Mouse (Mus musculus) bone marrow macrophage, adult 2 months (primary cell): ENCODE measurements around the gene Prdm4. TPM values are rescaled to one million over a fixed set of nuclear protein-coding genes. Genes with fewer than 3 reads are reported as not detected.

ENCODE experiments used
- H3K27ac ChIP-seq: 2 replicates; pipeline ENCODE4 v1.5.1; 2012; ENCODE audit warnings: low read depth, low read length; ENCODE audit not compliant: insufficient read depth
- H3K4me1 ChIP-seq: 2 replicates; pipeline ENCODE4 v1.6.1; 2012; ENCODE audit warnings: low read length; ENCODE audit not compliant: control insufficient read depth, insufficient read depth
- H3K4me3 ChIP-seq: 2 replicates; pipeline ENCODE4 v1.5.1; 2012; ENCODE audit warnings: mild to moderate bottlenecking, low read length, moderate library complexity; ENCODE audit not compliant: insufficient read depth
- CTCF ChIP-seq: IDR thresholded peaks from 2 replicates; pipeline ENCODE4 v1.5.1; 2012; ENCODE audit warnings: low read depth, mild to moderate bottlenecking, low read length, moderate library complexity
- POLR2A ChIP-seq: IDR thresholded peaks from 2 replicates; pipeline ENCODE4 v1.6.1; 2012; ENCODE audit warnings: mild to moderate bottlenecking, low read depth, low read length, borderline replicate concordance
- polyA plus RNA-seq: library from polyadenylated mRNA; stranded (reverse); fragments of >200 nt; gene quantifications from 2 replicates; pipeline ENCODE4 v1.2.4, GENCODE M21; 2012; ENCODE audit not compliant: missing spikeins, insufficient read depth, insufficient read length

Prdm4 gene
- 13.9 and 14.2 TPM in 2 replicates for polyA plus RNA-seq

DNA sequence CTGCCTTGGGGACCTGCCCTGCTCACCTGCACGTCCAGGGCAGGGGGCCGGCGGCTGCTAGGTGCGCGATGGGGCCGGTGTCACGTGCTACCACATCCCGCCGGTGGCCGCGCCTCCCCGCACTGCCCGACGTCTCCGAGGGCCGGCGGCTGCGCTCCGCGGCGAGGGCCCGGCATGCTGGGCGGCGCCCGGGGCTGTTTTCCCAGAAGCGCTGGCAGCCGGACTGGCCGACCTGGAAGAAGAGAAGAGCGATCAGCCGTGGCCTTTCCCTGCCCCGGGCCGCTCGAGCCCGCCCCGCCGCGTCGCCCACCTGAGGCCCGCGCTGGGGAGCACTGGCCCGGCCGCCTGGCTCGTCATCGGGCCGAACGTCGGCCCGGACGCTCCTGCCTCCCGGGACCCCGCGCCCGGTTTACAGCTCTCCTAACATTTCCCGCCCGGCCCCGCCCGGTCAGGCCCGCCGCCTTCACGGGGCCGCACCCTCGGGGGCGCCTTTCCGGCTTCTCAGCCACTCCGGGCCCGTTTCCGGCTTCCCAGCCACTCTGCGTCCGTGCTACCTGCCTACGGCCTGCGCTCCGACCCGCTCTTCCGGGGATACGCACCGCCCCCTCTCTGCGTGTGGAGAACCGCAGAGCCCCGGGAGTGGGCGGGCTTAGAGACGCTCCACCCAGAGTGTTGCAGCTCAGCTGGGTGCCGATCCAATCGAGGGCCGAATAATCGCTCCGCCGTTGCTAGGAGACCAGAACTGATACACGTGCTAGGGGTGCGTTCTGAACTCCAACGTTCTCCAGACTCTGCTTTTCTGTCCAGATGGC is at the start of gene Prdm4:
Prdm4 (minus strand) TSS at position 645 of the 812 bp plus-strand sequence.
- peak within 1 kb of the TSS; percentile 49 for H3K27ac ChIP-seq
- no peak for TF ChIP-seq CTCF
- TF ChIP-seq POLR2A = no peak
- peak within 1 kb of the TSS; percentile 100 for H3K4me3 ChIP-seq
- H3K4me1 ChIP-seq = peaks cover 4% of the 10 kb centered on the region

DNA sequence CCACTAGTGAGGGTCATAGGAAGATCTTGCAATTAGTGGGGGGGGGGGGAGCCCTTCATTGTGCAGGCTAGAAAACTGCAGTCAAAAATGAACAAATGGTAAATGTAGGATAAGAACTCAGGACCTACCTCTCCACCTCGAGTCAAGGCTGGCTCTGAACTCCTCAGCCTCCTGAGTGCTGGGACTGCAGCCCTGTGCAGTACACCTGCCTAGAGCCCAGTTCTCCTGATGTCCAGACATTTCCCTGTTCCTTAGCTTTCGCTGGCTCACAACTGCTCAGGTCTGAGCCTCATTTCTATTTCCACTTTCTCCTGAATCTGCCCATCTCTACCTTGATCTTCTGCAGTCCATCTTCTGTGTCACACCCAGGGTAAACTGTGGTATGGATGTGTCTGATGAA is 49.5 kb upstream of the Prdm4 start:
- H3K4me1 ChIP-seq = peaks cover 4% of the 10 kb centered on the region
- TF ChIP-seq CTCF (no peak), POLR2A (no peak)
- H3K27ac ChIP-seq = no peak overlapping the region
- no peak overlapping the region for H3K4me3 ChIP-seq

- Histone ChIP-seq H3K27ac (no peak overlapping the region), H3K4me3 (no peak overlapping the region)
- no peak for TF ChIP-seq POLR2A
- TF ChIP-seq CTCF = no peak
Measured at GRCm38 (mm10) chr10:85964316-85964715, 47.4 kb upstream of the Prdm4 start.

GRCm38 (mm10) chr10:85962897-85963296 is 46.0 kb upstream of the Prdm4 start:
- Histone ChIP-seq H3K4me3 (no peak overlapping the region), H3K27ac (no peak overlapping the region), H3K4me1 (no peaks in the 10 kb centered on the region)
- no peak for TF ChIP-seq CTCF
- TF ChIP-seq POLR2A = no peak

More at GRCm38 (mm10) chr10:85964316-85964715, 47.4 kb upstream of the Prdm4 start:
- H3K4me1 ChIP-seq = no peaks in the 10 kb centered on the region; the same call in 1 of the 2 replicates

DNA sequence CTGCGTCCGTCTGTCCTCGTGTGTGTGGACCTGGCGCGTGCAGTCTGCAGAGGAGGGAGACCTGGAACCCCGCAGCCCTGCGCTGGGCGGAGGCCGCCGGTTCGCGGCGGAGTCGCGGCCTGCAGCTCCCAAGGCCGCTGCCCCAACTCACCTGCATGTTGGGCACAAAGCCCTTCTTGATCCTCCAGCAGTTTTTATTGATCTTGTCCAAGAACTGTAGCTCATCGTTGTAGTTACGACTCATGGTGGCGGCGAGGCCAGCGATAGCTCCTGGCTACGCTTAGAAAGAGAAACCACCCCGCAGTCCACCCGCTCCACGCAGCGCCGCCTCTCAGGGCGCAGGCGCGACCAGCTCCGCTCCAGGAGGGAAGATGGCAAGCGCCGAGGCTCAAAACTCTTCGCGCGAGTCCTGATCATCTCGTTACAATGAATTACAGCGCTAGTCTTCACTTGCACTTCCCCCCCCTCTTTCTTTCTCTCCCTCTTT is 40.6 kb upstream of the Prdm4 start, which contains the start of gene Rtcb:
Rtcb (minus strand) TSS at position 360 of the 487 bp plus-strand sequence.
- H3K27ac ChIP-seq = peak within 1 kb of the TSS; percentile 44
- peak within 1 kb of the TSS; percentile 93 for H3K4me3 ChIP-seq
- peaks cover 29% of the 10 kb centered on the region for H3K4me1 ChIP-seq
- no peak for TF ChIP-seq POLR2A
- no peak for TF ChIP-seq CTCF

DNA sequence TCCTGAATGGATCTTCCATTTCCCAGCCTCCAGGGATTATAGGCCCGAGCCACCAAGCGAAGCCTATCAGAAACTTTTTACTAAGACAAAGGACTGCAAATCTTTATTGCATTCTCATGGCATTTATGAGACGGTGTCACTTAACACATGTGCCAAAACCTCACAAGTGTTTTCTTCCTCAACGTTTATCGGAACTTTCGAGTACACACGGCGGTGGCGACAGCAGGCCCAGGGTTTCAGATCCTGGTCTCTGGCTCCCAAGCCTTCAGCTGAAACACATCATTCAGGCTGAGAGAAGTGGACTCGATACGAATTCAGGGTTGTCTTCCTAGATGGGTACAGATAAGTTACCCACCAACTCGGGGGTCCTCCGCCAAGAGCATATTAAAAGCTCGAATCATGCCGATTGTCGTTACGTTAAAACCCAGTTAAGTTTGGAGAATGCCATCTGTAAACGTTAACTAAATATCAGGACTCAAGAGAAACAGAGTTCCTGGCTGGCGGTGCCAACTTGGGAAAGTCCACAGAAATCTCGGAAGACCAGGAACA is 40.0 kb upstream of the Prdm4 start:
- TF ChIP-seq POLR2A = no peak
- TF ChIP-seq CTCF = no peak
- Histone ChIP-seq H3K27ac (peak overlapping the region; percentile 44), H3K4me1 (peaks cover 32% of the 10 kb centered on the region)

DNA sequence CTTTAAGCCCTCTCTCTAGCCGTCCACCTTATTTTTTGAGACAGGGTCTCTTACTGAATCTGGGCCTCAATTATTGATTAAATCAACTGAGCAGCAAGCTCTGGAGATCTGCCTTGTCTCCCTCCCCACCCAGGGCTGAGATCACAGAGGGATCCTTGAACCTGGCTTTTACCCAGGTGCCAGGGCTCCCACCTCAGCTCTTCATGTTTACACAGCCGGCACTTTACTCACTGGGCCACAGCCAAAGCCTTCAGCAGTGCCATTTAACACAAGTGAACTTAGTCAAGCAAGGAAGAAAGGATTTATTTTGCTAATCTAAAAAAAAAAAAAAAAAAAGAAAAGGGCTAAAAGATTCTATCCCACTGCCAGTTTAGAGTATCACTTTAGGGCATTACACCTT is 37.5 kb upstream of the Prdm4 start:
- peaks cover 43% of the 10 kb centered on the region for H3K4me1 ChIP-seq
- no peak overlapping the region for H3K4me3 ChIP-seq
- no peak overlapping the region for H3K27ac ChIP-seq
- no peak for TF ChIP-seq POLR2A
- no peak for TF ChIP-seq CTCF

More for the DNA sequence above, 40.0 kb upstream of the Prdm4 start:
- peak overlapping the region; percentile 93 for H3K4me3 ChIP-seq

GRCm38 (mm10) chr10:85953401-85953800 is 36.5 kb upstream of the Prdm4 start:
- Histone ChIP-seq H3K4me1 (peaks cover 43% of the 10 kb centered on the region), H3K27ac (no peak overlapping the region), H3K4me3 (no peak overlapping the region)
- TF ChIP-seq CTCF = no peak
- no peak for TF ChIP-seq POLR2A

DNA sequence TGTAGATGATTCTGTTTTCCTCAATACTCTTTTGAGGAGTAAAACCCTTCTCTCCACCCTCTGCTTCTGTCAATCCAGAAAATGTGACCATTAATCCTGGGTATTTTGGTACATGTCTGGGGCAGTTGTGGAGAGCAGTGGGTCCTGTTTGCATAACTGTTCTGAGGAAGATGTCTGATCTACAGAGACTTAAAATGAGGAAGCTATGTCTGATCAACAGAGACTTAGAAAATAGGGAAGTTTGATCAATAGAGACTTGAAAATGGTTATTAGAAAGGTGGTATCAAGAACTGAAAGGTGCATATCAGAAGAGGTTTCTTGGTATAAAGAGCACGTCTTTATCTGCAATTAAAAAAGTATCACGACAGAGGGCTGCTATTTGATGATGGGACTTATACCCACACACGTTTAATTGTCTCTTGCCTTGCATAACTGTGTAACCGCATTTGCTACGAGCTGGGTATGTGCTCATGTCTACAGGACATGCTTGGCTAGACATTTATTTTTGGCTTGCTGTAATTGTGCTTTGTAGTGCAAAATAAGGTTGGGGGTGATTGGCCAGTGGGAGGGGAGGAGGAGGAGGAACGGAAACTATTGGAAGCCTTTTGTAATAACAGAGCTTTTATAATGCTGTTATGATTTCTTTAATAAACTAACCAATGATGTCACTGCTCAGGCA is 35.0 kb upstream of the Prdm4 start:
- Histone ChIP-seq H3K4me3 (no peak overlapping the region), H3K4me1 (peaks cover 43% of the 10 kb centered on the region), H3K27ac (peak overlapping the region; percentile 60)
- TF ChIP-seq CTCF = no peak
- TF ChIP-seq POLR2A = no peak
